Mouse (Mus musculus): ENCODE results near the gene Dupd1.

DNA sequence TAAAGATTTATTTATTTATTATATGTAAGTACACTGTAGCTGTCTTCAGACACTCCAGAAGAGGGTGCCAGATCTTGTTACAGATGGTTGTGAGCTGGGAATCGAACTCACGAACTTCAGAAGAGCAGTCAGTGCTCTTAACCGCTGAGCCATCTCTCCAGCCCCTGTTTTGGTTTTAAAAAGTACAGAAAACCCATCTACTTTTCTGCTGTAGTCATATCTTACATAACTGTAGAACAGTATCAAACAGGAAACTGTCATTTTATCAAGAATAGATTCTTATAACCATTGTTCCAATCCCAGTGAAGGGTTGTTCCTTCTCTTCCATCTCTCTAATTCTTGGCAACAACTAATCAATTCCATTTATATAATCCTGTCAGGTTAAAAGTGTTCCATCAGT, 49.4 kb upstream of the Dupd1 start:
- TF ChIP-seq CTCF (IDR thresholded peaks at IDR 0.05; ENCODE audit: borderline replicate concordance, extremely low read depth, insufficient read depth, insufficient read length) (no peak), POLR2A (IDR thresholded peaks at IDR 0.05; ENCODE audit: borderline replicate concordance, extremely low read depth, insufficient read depth, insufficient read length, poor library complexity, severe bottlenecking) (no peak)

Measured in brain, embryonic 14.5 days (tissue).